Mouse (Mus musculus) thymus, adult 18-20 months (tissue): ENCODE data around the gene Aen.

ENCODE experiments used
- DNase-seq, 2 experiments: peaks; one replicate each; pipeline ENCODE4 v3.0.0; 2022; ENCODE audit warnings: mixed read lengths in 2 of 2

Aen gene

DNA sequence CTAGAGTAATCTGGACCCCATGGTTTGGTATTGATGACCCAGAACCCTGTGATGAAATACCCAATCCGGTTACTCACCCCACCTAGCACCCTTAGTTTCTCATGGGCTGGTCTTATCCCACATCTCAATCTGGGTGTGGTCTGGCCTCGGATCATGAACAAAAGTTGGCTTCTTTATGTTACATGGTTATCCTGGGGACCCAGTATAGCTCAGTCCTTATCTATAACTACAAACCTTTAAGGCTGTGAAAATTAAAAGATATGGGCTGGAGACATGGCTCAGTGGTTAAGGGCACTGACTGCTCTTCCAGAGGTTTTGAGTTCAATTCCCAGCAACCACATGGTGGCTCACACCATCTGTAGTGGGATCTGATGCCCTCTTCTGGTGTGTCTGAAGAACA is 46.9 kb downstream of the Aen start:
- no peak for DNase-seq

DNA sequence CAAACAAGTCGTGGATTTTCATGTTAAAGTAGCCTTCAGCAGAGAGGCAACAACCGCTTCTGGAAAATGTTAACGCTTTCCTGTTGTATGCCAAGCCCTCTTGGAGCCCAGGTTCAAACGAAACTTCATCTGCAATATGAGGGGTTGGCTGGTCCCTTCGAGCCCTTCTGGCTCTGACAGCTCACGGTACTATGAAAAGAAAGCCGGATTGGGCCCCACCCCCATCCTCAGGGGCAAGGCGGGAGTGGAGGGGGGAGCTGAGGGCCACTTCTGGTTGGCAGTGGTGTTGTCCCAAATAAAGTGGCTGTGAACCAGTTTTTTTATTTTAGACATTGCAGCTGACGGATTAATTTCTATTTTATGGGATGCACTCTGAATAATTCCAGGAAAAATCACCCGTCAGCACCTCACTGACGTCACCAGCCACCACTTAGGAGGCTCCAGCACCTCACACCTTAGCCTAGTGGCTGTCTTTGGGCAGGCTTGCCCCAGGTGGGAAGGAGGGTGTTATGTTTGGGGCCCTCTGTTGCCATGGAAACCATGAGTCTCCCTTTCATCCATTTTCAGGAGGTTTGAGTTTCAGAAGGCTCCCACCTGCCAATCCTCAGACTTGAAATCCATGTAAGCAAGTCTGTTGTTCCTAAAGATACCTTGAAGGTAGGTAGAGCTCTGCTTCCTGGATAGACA is 58.4 kb downstream of the Aen start:
- DNase-seq, result no peak

DNA sequence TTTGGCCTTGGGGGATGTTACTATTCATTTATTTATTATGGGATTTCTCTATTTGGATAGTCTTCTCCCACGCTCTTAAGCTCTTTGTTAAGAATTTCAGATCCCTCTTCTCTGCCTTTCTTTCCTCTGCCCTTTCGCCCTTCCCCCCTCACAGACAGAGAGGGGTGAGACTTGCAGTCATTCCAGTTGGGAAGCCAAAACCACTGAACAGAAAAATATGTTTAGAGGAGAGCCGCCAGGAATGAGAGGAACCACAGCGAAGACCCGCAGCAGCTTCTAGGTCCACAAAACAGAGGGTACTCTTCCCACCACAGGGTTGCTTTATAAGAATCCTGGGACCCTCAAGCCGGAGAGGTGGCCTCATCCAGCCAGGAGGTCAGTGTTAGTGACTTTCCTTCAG is 59.0 kb downstream of the Aen start:
- no peak for DNase-seq

DNA sequence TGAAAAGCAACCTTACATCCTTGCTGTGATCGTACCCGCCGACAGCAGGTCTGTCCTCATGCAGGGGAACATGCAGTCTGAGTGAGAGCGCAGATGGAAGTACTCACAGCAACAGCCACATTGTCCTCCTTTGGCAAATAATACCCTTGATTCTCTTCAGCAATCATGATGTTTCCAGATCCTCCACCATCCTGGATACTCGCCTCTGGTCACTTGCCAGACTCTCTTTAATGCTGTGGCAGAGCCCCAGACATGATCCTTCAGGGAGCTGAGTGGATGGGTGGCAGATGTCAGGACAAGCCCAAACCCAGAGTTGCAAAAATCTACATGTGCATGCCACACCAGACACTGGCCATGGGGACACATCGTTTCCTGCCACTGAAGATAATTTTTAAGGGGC is 59.4 kb downstream of the Aen start:
- no peak for DNase-seq

DNA sequence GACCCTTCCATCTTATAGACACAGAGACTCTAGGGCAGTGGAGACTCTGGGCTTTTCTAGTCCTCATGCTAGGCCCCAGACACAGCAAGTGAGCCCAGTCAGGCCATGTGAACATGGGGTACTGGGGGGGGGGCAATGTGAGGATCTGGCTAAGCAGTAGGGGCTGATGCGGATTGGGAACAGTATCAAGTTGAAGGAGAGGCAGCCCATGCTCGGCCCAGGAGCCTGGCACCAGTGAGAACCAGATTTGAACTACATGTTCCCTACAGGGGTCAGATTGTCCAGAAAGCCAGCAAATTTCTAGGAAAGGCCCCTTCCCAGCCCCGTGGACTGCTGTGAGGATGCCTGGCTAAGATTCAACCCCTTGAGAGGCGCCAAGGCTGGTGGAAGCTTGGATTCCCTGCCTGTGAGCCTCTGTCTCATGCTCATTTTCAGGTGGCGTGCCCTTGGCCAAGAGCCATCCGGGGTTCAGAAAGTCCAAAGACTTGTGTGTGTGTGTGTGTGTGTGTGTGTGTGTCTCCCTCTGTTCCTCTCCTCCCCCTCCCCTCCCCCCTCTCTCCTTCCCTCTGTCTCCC is 62.9 kb downstream of the Aen start:
- no peak for DNase-seq
